Mouse (Mus musculus) lung, adult 2 months (tissue): ENCODE measurements around the gene Il4ra. TPM values are rescaled to one million over a fixed set of nuclear protein-coding genes. Genes with fewer than 3 reads are reported as not detected.

ENCODE experiments used
- DNase-seq: peaks from one replicate; pipeline ENCODE4 v3.0.0; 2022
- H3K4me1 ChIP-seq: fragments of 200-500 bp; 2 replicates; pipeline ENCODE4 v1.6.1; 2011; ENCODE audit warnings: low read length; ENCODE audit not compliant: control insufficient read depth, insufficient read depth
- H3K4me3 ChIP-seq: fragments of 200-500 bp; replicated peaks from 2 replicates; pipeline ENCODE3; 2011; ENCODE audit warnings: low read depth, mild to moderate bottlenecking, control low read depth, low read length; ENCODE audit errors: extremely low read depth
- CTCF ChIP-seq: fragments of 200-500 bp; IDR thresholded peaks from 2 replicates; pipeline ENCODE4 v1.5.1; 2011; ENCODE audit warnings: mild to moderate bottlenecking, low read length, control low read depth; ENCODE audit not compliant: insufficient read depth
- POLR2A ChIP-seq: fragments of 200-500 bp; IDR thresholded peaks from 2 replicates; pipeline ENCODE4 v1.6.1; 2011; ENCODE audit warnings: low read depth, mild to moderate bottlenecking, control low read depth, low read length, borderline replicate concordance; ENCODE audit errors: extremely low read depth
- WGBS: fragments of 180-500 bp; shearing (Covaris S2); methylation state at CpG from one replicate; pipeline ENCODE4 v1.1.7; 2018; 5-methylcytosine and 5-hydroxymethylcytosine counted together
- polyA plus RNA-seq: library from polyadenylated mRNA; depleted of rRNA; stranded (reverse); fragments of >200 nt; gene quantifications from 2 replicates; pipeline ENCODE4 v1.2.3, GENCODE M21; 2012

Gene Il4ra
- polyA plus RNA-seq, 1 experiment, result 85.2 TPM

DNA sequence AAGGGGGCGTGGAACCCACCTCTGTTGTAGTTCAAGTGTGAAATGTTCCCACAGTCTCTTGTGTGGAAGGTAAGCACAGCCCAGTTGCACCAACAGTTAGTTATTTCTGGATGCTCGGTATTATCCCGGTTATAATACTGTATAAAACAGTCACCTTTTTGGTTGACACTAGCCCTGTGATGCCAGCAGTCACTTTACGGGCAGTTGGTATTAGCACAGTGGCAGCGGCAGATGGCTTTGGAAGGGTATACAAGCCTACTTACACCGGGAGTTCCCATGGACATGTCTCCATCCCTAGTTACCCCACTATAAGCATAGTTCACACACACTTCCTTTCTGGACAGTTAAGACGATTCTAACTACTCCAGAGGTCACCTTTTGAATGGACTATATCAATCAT is 6.6 kb upstream of the Il4ra start:
- no peak for TF ChIP-seq CTCF
- TF ChIP-seq POLR2A, result no peak
- H3K4me1 ChIP-seq, result no peaks in the 10 kb centered on the region
- DNase-seq, result no peak
- no peak overlapping the region for H3K4me3 ChIP-seq
- 90% methylated on average over 7 of the region's 7 CpGs for WGBS

DNA sequence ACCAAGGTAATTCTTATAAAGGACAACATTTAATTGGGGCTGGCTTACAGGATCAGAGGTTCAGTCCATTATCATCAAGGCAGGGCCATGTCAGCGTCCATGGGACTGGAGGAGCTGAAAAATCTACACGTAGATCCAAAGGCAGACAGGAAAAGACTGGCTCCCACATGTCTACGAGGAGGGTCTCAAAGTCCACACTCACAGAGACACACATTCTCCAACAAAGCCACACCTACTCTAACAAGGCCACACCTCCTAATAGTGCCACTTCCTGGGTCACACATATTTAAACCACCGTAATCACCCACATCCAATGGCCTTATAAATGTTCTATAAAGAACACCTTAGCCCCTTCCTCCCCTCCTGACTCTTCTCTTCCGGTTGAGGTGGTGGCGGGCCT is 5.2 kb upstream of the Il4ra start:
- Histone ChIP-seq H3K4me3 (no peak overlapping the region), H3K4me1 (peaks cover 9% of the 10 kb centered on the region)
- 85% methylated on average over 6 of the region's 6 CpGs for WGBS
- DNase-seq, result no peak
- TF ChIP-seq CTCF, result no peak
- TF ChIP-seq POLR2A, result no peak

DNA sequence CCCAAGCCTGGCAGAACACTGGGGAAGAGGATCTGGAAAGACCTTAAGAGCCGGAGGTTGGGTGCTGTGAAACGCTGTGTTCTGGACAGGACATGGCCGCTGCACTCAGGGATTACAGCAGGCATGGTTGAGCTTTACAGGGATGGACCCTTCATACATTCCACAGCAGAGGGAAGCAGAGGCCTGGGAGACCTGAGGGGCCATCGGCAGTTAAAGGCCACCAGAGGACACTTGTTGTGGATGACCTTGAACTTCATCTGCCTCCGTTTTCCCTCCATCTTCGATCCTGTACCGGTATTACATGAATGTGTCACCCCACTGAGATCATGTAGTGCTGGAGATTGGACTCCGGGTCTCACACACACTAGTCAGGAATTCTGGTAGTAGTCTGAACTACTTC is 2.0 kb upstream of the Il4ra start:
- no peak for TF ChIP-seq POLR2A
- no peak for TF ChIP-seq CTCF
- Histone ChIP-seq H3K4me3 (no peak overlapping the region), H3K4me1 (peaks cover 11% of the 10 kb centered on the region)
- 76% methylated on average over 8 of the region's 8 CpGs for WGBS
- no peak for DNase-seq

DNA sequence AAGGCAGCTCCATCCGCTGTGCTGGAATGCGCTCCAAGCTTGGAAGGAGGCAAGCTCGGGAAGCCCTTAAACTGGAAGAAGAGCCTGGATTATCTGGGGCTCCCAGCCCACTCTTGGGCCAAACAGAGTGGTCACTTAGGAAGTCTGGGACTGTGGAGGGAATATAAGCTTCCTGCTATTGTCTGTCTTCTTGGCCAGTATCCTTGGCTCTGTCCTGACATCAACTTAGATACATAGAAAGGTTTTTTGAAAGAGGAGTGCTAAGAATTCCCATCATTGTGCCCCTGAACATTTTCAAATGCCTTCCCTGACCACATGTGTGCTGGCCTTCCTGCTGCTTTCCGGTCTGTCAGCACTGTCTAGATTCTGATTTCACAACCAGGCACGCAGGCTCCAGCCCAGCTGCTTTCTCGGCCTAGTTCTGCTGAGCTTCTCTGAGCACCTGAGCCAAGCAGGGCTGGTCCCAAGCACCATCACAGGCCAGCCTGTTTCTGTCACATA is 989 bp upstream of the Il4ra start:
- no peak for TF ChIP-seq POLR2A
- no peak for TF ChIP-seq CTCF
- peaks cover 12% of the 10 kb centered on the region for H3K4me1 ChIP-seq
- 29% methylated on average over 6 of the region's 6 CpGs for whole genome bisulfite sequencing
- DNase-seq, result peak; percentile 54
- H3K4me3 ChIP-seq, result no peak overlapping the region

DNA sequence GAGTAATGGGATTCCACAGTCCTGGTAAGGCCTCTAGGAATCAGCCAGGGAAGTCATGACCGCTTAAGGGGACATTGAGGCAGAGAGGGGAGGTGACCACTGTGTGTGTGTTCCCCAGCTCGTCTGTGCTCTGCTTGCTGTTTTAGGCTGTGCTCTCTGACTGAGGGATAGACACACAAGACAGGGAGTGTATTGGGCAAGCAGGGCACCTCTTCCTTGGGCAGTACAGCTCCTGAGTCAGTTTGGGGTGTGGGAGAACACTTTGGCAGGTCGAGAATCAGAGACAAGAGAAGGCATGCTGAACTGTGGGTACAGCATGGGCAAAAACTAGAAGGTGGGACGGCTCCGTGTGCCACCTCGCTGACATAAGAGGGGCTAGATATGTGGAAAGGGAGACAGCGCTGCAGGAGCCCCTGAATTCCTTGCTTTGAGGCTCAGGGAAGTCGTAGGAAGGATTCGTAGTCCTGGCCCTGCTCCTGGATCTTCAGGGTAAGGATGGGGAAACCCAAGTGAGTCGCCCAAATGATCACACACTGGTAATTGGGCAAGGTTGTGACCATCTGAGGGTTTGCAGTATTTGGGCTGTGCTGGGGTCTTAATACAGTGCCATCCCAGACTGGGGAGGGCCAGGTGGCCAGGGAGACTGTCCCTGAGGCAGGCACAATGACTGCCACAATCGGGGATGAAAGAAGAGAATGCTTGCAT is 1.1 kb downstream of the Il4ra start:
- TF ChIP-seq CTCF (no peak), POLR2A (peak; percentile 4; the same call in 1 of the 2 replicates)
- Histone ChIP-seq H3K4me3 (peak overlapping the region; percentile 95), H3K4me1 (peaks cover 30% of the 10 kb centered on the region)
- WGBS, result 37% methylated on average over 11 of the region's 11 CpGs
- DNase-seq, result no peak

DNA sequence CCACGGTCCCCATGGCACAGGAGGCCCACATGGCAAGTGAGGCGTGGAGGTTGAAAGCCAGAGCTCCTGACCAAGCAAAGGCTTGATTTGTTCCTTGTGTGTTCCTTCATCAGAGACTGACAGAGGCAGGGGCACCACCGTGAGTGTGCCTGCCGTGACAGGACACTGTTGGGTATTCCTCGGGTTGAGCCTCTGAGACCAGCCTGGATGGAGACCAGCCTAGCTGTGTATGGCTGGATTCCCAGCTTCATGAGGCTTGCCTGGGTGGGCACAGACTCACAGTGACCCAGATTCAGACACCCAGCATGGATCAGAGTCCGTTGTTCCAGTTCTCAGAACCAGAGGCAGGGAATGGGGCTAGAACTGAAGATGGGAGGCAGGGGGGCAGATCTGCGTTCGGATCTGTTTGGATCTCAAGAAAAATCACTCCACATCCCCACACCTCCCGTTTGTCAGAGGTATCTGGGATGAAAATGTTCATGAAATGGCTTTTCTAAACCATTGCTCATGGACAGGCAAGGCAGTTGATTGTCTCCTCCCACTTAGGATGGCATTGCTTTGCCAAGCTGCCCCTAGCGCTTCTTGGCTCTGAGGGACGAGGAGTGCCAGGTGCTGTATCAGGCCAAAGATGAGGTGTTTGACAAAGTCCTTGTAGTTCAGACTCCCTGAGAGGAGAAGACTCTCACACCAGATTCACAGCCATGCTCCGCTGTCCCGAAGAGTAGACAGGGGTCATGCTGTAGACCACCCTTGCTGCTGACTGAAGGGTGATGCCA is 1.9 kb downstream of the Il4ra start:
- DNase-seq, result no peak
- TF ChIP-seq POLR2A (0 out of 2 replicates have a peak, but pooled peaks have one; percentile 22), CTCF (no peak)
- Histone ChIP-seq H3K4me1 (peaks cover 34% of the 10 kb centered on the region), H3K4me3 (peak overlapping the region; percentile 95)
- WGBS, result 49% methylated on average over 13 of the region's 13 CpGs

DNA sequence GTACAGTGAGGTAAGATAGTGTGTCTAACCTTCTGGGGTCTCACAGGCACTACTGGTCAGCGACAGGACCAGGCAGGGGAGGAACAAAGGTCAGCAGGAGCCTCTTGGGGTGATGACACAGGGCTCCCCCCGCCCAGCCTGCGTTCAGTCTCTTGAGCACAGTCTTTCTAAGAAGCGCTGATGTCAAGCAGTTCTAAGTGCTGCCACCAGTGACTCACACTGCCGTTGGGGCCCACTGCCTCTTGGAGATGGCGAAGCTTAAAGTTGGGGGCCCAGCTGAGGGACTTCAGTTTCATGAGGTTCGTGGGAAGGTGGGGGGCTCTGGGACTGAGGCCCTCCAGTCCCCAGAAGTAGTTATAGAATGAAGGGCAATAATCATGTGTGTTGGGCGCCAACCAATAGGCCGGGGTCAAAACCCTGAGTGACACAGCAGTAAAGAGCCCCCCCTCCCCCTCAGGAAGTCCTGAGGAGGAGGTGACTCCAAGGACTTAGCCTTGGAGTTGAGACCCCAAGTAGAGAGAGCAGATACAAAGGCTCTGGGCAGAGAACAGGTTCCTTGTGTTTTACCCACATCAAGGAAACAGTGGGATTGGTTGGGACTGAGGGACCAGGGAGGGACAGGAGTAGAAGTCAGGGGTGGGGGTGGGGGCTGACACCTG is 2.7 kb downstream of the Il4ra start:
- TF ChIP-seq POLR2A (no peak), CTCF (no peak)
- 55% methylated on average over 9 of the region's 9 CpGs for WGBS
- H3K4me1 ChIP-seq, result peaks cover 41% of the 10 kb centered on the region
- no peak for DNase-seq
- H3K4me3 ChIP-seq, result peak overlapping the region; percentile 95

DNA sequence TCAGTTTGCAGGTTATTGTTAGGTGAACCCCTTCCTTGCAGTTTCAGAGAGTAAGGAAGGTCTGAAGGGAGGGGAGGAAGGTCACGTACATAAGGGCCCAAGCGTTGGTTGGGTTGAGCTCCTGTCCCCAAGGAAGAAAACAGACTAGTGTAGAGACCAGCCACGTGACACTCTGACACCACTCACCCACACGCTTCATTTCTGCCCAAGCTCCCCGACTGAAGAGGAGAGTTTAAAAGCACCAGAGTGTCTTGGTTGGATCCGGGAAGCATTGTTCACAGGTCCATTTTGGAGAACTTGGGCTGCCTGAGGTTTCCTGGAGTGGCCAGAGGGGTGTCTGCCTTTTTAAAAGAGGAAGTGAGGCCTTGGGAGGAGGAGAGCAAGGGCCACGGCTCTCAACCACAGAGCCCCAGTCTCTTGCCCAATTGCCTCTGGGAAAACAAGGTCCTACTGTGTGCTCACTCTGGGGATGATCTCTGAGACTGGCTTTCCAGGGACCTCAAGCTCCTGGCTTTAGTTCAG is 3.5 kb downstream of the Il4ra start:
- Histone ChIP-seq H3K4me1 (peaks cover 48% of the 10 kb centered on the region), H3K4me3 (peak overlapping the region; percentile 6)
- 20% methylated on average over 7 of the region's 7 CpGs for WGBS
- no peak for TF ChIP-seq CTCF
- TF ChIP-seq POLR2A, result no peak
- DNase-seq, result no peak

DNA sequence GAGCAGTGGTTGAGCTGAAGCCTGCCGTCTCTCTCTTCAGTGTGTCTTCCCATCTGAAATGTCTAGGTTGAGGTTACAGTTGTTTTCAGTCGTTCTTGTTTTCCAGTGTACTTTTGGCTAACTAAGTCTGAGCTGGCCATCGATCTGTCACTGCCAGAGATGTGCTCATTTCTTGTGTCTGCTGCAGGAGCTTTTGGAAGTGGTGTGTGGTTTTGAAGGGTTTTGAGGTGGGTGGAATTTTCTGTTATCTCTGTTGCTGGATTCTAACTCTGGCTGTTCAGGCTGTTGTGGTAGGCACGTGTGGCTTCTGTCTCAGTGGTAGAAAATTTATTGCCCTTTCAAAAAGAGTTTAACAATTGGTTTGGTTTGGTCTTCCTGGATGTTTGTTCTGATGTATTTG is 4.2 kb downstream of the Il4ra start:
- Histone ChIP-seq H3K4me1 (peaks cover 51% of the 10 kb centered on the region), H3K4me3 (no peak overlapping the region)
- TF ChIP-seq POLR2A (no peak), CTCF (no peak)
- DNase-seq, result no peak
- WGBS, result 33% methylated on average over 4 of the region's 4 CpGs
